Mouse (Mus musculus): ENCODE results near the gene Hhipl1.

DNA sequence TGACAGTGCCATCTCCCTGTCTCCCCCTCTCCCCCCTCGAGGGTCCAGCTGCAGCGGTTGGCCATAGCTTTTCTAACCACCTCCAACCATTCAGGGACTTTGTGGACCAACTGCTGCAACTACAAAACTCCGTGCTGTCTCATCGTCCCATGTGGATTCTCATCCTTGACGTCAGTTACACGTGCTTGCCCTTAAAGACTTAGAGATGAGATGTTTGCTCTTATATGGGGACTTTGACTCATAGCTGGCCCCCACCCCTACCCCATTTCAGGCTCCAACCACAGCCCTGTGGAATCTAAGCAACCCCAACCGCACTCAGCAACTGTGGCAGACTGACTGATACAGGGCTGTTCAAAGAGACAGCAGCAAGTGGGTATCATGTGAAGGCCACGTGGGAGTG is 898 bp upstream of the Hhipl1 start:
- TF ChIP-seq POLR2A (IDR thresholded peaks at IDR 0.05; ENCODE audit: low read depth, low read length) (no peak), CTCF (IDR thresholded peaks at IDR 0.05; ENCODE audit: extremely low read depth, insufficient read depth, insufficient read length, insufficient replicate concordance) (no peak)

Data from spleen, adult 2 months (tissue).